Mouse (Mus musculus) Patski (cell line): ENCODE measurements at regions not wholly inside any gene's neighbourhood (a gene's known extent, or its start where the extent isn't known, plus 50 kb on each side); places are given as distances from the start of the nearest gene placed in this dataset.
"Not testable (repeated sequence)": the region's sequence is repeated elsewhere in the genome, so short reads cannot be mapped to it uniquely, and the experiment has no call there.

Source experiments
- ATAC-seq: fragments of 100-300 bp; one replicate; pipeline ENCODE4 v1.8.0; 2021
- CTCF ChIA-PET: fragments of 350-600 bp; sonication (Branson Sonifier 250); formaldehyde crosslinking; loops from one replicate; lab custom pipeline; 2022; ENCODE audit warnings: inconsistent platforms; lab: Charles Lee
- POLR2A ChIA-PET: fragments of 350-600 bp; sonication (Branson Sonifier 250); formaldehyde crosslinking; loops from one replicate; lab custom pipeline; 2022; ENCODE audit warnings: antibody characterized with exemption, inconsistent platforms; lab: Charles Lee
- DNase-seq: peaks from one replicate; pipeline ENCODE4 v3.0.0-alpha.2; 2011; ENCODE audit warnings: low read depth, low spot score
- H3K27me3 ChIP-seq: fragments of 371-371 bp; one replicate; pipeline ENCODE4 v1.5.1; 2021
- CTCF ChIP-seq: fragments of 100-300 bp; IDR thresholded peaks from one replicate; pipeline ENCODE4 v1.5.1; 2021
- in situ Hi-C: fragments of 300-500 bp; cut with MboI; formaldehyde crosslinking; loops from 3 replicates; pipeline ENCODE4 v1.11.1; 2018; ENCODE audit warnings: low pct_unique_long_range_greater_than_20kb, mixed read lengths

DNA sequence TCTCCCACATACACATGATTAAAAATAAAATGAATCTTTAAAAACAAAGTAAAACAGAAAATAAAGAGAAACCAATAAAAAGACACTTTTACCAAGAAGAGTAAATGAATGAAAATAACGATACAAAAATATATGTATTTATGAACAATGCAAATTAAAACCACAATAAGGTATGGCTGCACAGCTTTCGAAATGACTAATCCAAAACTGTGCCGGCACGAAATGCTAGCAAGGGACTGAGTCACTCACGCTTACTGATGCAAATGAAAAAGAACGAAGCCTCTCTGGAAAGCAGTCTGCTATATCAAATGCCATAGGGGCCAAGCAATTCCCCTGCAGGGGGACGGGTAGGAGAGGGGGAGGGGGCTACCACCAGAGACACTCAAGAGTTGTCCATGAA is 704.0 kb downstream of the 4930447A16Rik start:
- TF ChIP-seq CTCF: no peak
- no peak for DNase-seq
- in situ Hi-C loops: no loop called here
- no peaks in the 10 kb centered on the region for H3K27me3 ChIP-seq
- POLR2A ChIA-PET: no interaction called here
- no peak for ATAC-seq
- CTCF ChIA-PET: no interaction called here

DNA sequence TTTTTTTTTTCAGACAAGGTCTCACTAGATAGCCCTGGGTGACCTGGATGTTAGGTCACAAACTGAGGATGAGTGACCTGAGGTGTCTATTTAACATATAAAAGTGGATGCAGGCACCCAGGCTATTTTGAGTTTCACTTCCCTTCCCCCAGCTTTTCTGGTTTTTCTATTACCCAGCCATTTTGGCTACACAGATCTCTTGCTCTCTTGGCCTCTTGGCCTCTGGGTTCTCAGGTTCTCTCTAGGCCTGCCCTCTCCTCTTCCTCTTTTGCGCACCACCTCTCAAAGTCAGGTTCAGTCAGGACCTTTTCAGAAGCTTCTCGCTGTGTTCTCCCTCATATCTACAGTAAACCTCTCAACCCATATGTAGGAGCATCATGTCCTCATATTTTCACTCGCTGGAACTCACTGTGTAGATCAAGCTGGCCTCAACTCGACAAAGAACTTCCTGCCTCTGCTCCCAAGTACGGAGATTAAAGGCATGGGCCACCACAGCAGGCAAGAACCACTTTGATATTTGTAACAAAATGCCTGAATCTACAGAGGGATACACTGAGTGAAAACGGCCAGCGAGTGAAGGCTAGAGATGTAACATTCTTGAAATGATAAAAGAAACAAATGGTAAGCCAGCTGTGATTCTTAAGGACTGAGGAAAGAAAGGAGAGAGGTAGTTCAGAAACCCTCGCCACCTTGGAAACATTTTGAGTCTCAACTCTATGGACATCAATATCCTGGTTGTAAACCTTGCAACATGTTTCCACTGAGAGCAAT is 704.7 kb downstream of the 4930447A16Rik start:
- no peaks in the 10 kb centered on the region for H3K27me3 ChIP-seq
- CTCF ChIA-PET: no interaction called here
- in situ Hi-C loops: no loop called here
- TF ChIP-seq CTCF: no peak
- ATAC-seq: no peak
- POLR2A ChIA-PET: no interaction called here
- DNase-seq: no peak

DNA sequence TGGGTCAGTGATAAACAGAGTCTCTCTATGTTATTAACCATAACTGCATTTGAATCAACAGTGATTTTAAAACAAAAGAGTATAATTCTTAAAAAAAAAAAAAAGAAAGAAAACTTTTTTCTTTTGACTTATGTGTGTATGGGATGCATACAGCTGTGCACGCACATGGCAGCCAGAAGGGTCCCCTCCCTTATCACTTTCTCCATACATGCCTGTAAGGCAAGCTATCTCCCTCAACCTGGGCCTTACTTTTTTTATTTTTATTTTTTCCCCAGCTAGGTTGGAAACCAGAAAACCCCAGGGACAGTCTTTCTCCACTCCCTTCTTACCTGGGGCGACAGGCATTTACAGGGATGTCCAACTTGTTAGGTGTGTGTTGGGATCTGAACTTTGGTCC is 705.3 kb downstream of the 4930447A16Rik start:
- CTCF ChIA-PET: no interaction called here
- DNase-seq: no peak
- POLR2A ChIA-PET: no interaction called here
- in situ Hi-C loops: no loop called here
- ATAC-seq: no peak
- H3K27me3 ChIP-seq: no peaks in the 10 kb centered on the region
- TF ChIP-seq CTCF: no peak

DNA sequence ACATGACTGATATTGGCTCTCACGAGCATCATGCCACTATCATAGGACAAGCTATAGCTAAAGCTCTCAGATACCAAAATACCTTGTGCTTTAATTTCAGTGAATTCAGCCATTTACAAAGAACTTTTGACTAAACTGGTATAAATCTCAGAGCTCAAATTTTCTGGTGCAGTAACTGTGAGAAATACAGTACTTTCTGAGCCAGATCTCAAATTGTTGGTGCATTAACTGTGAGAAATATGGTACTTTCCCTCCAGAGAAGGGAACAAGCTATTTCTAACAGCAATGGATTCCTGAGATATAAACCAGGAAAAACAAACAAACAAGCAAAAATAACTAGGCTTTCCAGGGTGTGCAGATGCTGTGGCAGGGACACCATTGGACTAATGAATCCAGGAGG is 714.3 kb downstream of the 4930447A16Rik start:
- H3K27me3 ChIP-seq: peaks cover 11% of the 10 kb centered on the region
- POLR2A ChIA-PET: no interaction called here
- TF ChIP-seq CTCF: no peak
- in situ Hi-C loops: no loop called here
- DNase-seq (no peak), ATAC-seq (no peak)
- CTCF ChIA-PET: interaction anchor here (0.8 kb wide), 1 partner anchor 11 kb away, joined by 3 read pairs; no protein-coding TSS in a partner anchor

DNA sequence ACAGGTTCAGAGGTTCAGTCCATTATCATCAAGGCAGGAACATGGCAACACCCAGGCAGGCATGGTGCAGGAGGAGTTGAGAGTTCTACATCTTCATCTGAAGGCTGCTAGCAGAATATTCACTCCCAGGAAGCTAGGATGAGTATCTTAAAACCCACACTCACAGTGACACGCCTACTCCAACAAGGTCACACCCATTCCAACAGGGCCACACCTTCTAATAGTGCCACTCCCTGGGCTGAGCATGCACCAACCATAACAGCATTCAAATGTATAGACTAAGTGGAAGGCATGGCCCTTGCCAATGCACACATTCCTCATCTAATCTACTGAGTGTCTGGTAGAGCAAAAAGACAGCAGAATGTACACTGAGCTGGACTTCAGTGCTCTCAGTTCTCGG is 718.1 kb downstream of the 4930447A16Rik start:
- POLR2A ChIA-PET: no interaction called here
- CTCF ChIA-PET: no interaction called here
- in situ Hi-C loops: no loop called here
- no peak for ATAC-seq
- H3K27me3 ChIP-seq: peaks cover 18% of the 10 kb centered on the region
- TF ChIP-seq CTCF: no peak
- DNase-seq: no peak

DNA sequence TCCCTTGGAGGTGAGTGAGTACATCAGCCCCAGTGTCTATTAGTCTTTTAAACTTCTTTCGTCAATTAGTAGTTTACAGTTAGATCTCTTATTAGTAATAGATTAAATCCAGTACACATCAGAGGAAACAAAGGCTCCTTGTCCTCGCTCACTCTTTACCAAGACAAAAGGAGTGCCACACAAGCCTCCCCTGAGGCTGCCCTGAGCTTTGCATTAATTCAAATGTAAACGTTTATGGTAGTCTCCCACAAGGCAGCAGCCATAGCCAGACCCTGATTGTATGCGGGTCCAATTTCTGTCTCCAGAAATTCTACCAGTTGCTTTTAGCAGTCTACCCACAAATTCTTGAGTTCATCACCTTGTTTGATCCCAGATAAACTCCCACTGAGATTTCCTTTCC is 726.3 kb downstream of the 4930447A16Rik start:
- TF ChIP-seq CTCF: no peak
- POLR2A ChIA-PET: no interaction called here
- ATAC-seq (no peak), DNase-seq (no peak)
- in situ Hi-C loops: no loop called here
- CTCF ChIA-PET: no interaction called here
- H3K27me3 ChIP-seq: peaks cover 24% of the 10 kb centered on the region

DNA sequence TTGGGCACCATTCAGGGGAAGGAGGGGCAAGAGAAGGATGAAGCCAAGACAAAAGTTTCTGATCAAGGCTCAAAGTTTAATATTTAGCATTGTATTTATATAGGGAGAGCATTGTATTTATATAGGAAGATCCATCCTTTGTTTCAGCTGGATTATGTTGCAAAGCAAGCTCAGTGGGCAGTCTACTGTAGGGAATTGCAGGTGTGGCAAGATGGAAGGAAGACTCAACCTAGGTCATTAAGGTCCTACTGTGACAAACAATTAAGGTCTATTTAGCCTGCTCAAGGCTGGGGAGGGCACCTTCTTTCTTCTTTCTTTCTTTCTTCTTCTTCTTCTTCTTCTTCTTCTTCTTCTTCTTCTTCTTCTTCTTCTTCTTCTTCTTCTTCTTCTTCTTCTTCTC is 728.5 kb downstream of the 4930447A16Rik start:
- in situ Hi-C loops, DNase-seq, POLR2A ChIA-PET, ATAC-seq: not testable (repeated sequence)
- H3K27me3 ChIP-seq: peaks cover 19% of the 10 kb centered on the region
- CTCF ChIA-PET: interaction anchor here (1.6 kb wide), 1 partner anchor 19 kb away, joined by 3 read pairs; no protein-coding TSS in a partner anchor

DNA sequence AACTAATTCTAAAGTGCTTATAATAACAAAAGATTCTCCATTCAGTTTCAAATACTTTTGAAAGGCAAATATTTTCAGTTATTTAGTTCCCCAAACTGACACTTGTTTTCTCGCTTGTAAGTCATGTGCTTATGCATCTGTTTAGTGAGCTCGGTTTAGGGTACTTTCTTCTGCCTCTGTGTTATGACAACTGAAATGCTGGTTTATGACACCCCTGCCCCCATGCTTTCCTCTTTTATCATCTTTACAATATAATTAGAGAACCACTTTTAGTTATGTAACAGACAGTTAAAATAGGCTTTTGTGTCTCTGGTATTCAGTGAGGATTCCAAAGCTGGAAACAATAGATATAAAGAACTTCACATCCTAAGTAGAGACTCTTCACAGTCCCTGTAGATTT is 733.8 kb downstream of the 4930447A16Rik start:
- CTCF ChIA-PET: interaction anchor here (1.1 kb wide), 1 partner anchor 10 kb away, joined by 5 read pairs; no protein-coding TSS in a partner anchor
- no peak for TF ChIP-seq CTCF
- POLR2A ChIA-PET: no interaction called here
- H3K27me3 ChIP-seq: no peaks in the 10 kb centered on the region
- in situ Hi-C loops: no loop called here
- DNase-seq (no peak), ATAC-seq (no peak)

DNA sequence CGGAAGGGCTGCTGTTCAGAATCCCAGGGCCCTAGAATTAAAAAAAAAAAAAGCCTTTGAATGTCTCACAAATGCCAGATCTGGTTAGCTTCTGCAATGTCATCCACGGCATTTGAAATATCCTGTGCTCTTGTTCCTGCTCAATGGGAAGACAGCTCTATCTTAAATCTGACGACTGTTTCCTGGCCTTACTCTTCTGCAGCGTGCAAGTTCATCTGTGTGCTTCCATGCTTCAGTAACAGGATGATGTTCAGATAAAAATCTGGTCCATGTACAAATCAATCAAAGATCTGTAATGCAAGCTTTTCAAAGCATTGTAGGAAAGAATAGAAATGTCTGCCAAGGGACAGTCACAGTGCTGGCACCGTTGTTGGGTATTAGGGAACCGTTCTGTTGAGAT is 738.4 kb downstream of the 4930447A16Rik start:
- POLR2A ChIA-PET: interaction anchor here (1.4 kb wide), 2 partner anchors 20 to 22 kb away, joined by 3 to 4 read pairs; no protein-coding TSS in a partner anchor

DNA sequence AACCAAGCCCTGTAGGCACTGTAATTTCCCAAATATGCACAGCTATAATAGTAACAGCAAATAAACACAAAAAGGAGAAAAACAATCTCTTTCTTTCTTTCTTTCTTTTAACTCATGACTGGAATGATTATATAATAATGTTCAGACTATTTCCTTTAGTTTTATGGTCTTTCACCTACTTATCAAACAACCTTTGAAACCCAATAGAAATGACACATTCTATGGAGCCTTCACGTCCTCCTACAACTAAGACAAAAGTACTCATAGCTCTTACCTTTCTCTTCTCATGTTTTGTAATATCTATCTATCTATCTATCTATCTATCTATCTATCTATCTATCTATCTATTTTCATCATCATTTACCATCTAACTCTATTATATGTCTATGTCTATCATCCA is 739.5 kb downstream of the 4930447A16Rik start:
- no peak for TF ChIP-seq CTCF
- CTCF ChIA-PET: interaction anchor here (1.0 kb wide), 1 partner anchor 8 kb away, joined by 3 read pairs; no protein-coding TSS in a partner anchor
- POLR2A ChIA-PET: no interaction called here
- no peaks in the 10 kb centered on the region for H3K27me3 ChIP-seq
- DNase-seq (no peak), ATAC-seq (no peak)
- in situ Hi-C loops: no loop called here

More for the DNA sequence above, 738.4 kb downstream of the 4930447A16Rik start:
- DNase-seq: no peak
- ATAC-seq: no peak
- no peaks in the 10 kb centered on the region for H3K27me3 ChIP-seq
- CTCF ChIA-PET: interaction anchor here (1.0 kb wide), 1 partner anchor 9 kb away, joined by 3 read pairs; no protein-coding TSS in a partner anchor
- TF ChIP-seq CTCF: no peak
- in situ Hi-C loops: no loop called here

DNA sequence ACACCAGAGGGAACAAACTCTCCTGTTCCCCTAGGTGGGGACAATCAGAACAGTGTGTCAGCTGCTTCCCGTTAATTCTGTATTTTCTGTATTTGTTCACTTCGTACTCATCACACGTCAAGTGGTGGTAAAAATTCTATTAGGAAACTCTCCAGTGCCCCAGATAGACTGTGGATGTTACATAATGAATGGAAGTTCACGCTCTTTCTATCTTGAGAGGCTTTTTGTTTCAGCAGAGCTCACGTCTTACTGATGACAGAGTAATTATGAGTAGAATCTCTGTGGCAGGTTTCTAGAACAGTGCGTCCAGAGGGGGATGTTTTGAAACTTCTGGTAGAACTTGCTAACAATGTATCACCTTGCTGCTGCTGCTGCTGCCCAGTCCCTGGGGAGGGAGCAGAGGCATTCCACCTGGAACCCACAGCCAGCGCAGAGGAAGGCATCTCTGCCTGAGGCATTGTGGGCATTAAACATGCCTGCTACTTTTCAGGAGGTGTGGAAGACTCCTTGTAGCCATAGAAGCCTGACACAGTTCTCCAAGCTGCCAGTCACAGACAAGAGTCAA is 740.6 kb downstream of the 4930447A16Rik start:
- no peaks in the 10 kb centered on the region for H3K27me3 ChIP-seq
- no peak for ATAC-seq
- CTCF ChIA-PET: no interaction called here
- POLR2A ChIA-PET: interaction anchor here (0.6 kb wide), 1 partner anchor 1604 kb away, joined by 3 read pairs; no protein-coding TSS in a partner anchor
- in situ Hi-C loops: no loop called here
- no peak for DNase-seq
- no peak for TF ChIP-seq CTCF
